Mouse (Mus musculus): ENCODE measurements around the gene Inpp5f.
"Not testable (repeated sequence)": the region's sequence is repeated elsewhere in the genome, so short reads cannot be mapped to it uniquely, and the experiment has no call there.

Gene Inpp5f

GRCm38 (mm10) chr7:128596274-128596673 is 14.9 kb upstream of the Inpp5f start:
- DNase-seq = no peak

- no peak for DNase-seq
Observed at GRCm38 (mm10) chr7:128599072-128599471, 12.1 kb upstream of the Inpp5f start.

GRCm38 (mm10) chr7:128601826-128602225 is 9.3 kb upstream of the Inpp5f start:
- peak; percentile 34 for DNase-seq

DNA sequence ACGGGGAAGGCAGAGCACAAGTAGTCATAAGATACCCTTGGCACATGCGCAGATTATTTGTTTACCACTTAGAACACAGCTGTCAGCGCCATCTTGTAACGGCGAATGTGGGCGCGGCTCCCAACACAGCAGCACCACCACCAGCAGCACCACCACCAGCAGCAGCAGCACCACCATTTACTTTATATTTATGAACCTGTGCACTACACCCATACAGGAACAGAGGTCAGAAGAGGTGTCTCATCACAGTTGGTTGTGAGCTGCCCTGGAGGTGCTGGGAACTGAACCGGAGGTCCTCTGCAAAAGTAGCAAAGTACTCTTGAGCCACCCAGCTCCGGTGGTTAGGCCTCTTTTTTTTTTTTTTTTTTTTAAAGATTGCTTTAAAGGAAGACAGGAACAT is 1.2 kb upstream of the Inpp5f start:
- not testable (repeated sequence) for DNase-seq

GRCm38 (mm10) chr7:128610490-128610889 is 638 bp upstream of the Inpp5f start:
- DNase-seq = no peak

GRCm38 (mm10) chr7:128611799-128612411 is 777 bp downstream of the Inpp5f start:
- DNase-seq = peak; percentile 53

DNA sequence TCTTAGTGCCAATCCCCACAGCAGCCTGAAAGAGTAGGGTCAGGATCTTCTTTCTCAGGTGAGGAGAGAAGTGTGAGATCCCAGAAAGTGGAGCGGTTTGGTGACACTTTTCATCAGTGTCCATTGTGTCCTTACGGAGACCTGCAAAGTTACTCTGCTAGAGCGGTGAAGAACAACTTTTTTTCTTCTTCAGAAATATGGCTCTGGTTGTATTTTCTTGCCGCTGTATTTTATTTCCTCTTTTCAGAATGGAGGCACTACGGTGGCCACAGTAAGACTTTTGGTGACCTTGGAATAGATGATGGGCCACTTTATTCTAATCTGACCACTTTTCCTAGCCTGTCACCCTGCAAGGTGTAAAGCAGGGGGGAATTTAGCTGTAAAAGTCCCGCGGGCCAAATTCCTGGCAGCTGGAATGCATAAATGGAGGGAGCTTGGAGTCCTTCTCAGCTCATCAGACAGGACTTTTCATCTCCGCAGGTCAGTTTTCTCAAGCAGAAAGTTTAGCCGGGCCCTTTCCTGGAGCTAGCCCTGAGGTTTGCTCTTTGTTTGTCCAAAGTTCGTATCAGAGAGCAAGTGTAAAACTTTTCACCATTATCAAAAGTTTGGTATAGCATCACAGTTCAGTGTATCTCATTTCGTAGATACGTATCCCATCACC is 1.5 kb downstream of the Inpp5f start:
- peak; percentile 50 for DNase-seq

DNA sequence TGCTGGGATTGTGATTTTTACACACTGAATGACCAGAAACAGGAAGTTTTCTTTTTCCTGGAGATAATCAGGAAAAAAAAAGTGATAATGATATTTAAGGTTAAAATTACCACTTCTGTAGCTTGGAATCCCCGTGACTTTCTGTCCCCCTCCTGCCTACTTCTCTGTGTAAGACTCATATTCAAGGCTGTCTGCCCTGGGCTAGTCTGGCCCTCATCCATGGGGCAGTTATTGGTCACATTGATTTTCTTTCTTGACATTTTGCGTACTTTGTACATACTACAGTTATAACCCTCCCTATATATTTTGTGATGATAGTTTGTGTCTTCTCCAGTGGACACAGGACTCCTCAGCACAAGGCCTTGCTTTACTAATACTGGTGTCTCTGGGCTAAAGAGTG is 2.5 kb downstream of the Inpp5f start:
- no peak for DNase-seq

GRCm38 (mm10) chr7:128617587-128617986 is 6.5 kb downstream of the Inpp5f start:
- DNase-seq = no peak

- DNase-seq = no peak
Observed at GRCm38 (mm10) chr7:128620178-128620577, 9.1 kb downstream of the Inpp5f start.

GRCm38 (mm10) chr7:128622266-128622961 is 11.3 kb downstream of the Inpp5f start:
- no peak for DNase-seq

GRCm38 (mm10) chr7:128622994-128623393 is 11.9 kb downstream of the Inpp5f start:
- DNase-seq = no peak

- DNase-seq = no peak
Observed at GRCm38 (mm10) chr7:128625382-128625781, 14.3 kb downstream of the Inpp5f start.

DNA sequence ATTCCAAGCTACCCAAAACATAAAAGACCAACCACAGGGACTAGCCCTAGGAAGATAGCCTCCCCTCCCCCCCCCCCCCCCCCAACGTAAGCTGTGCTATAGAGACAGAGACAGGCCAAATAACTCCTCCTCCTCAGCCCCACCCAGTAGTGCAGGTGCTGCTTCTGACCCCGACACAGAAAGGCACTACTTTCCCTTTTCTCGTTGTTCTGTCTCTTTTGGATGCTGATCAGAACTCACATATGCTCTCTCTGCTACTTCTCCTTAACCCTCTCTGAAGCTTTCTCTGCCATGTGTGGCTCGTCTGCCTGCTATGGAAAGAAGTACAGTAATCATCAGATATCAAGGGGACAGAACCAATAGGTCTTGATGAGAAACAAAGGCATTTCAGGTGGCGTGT is 15.5 kb downstream of the Inpp5f start:
- no peak for DNase-seq

DNA sequence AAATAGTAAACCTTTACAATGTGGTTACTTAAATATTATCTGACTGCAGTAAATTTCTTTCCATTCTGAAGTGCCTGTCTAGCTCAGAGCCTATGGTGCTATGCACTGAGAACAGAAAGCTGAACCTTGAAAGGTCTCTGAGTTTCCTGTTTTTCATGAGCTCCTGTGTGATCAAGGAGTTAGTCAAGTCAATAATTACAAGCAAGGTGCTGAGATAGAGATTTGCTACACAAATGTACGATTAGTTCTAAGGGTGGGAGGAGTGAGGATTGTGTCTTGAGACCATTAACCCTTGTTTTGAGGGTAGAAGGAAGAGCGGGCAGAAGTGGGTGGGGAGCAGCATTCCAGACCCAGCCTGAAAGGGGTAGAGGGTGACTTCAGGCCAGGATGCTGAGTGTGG is 16.1 kb downstream of the Inpp5f start:
- no peak for DNase-seq

DNA sequence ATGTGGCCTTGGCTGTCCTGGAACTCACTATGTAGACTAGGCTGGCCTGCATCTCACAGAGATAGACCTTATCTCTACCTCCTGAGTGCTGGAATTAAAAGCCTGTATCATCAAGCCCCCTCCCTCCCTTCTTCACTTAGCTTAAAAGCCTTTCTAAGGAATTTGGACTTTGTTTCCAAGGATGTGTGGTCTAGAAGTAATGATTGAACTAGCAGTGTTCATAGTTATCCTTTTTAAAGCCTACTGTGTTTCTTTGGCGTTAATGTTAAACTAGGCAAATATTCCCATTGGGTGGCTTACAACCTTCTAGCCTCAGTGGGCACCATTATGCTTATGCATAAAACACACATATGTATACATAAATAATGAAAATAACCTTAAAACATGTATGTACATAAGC is 16.6 kb downstream of the Inpp5f start:
- DNase-seq = no peak

- no peak for DNase-seq
Observed at GRCm38 (mm10) chr7:128633156-128633555, 22.0 kb downstream of the Inpp5f start.

DNA sequence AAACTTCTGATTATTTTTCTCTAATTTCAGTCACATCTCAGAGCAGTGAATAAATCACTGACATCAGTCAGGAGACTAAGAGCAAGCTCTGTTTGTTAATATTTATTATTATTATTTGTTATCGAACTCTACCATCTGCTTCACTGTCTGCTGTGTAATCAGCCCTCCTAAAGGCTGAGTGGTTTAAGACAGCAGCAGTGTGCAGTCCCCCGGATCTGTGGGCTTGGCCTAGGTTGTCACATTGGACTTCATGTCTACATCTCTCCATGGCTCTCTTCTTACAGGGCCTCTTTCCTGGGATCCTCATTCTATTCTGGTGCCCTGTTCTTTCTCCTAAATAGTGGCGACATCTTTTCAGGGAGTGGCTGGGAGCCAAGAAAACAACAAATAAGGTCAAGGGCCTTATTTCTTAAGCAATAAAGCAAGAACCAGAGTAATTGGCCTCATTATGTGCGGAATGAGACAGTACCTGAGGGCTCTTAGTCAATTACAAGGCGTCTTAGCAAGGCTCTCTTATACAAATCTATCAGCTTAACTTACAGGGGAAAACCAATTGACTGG is 28.9 kb downstream of the Inpp5f start:
- DNase-seq = no peak

DNA sequence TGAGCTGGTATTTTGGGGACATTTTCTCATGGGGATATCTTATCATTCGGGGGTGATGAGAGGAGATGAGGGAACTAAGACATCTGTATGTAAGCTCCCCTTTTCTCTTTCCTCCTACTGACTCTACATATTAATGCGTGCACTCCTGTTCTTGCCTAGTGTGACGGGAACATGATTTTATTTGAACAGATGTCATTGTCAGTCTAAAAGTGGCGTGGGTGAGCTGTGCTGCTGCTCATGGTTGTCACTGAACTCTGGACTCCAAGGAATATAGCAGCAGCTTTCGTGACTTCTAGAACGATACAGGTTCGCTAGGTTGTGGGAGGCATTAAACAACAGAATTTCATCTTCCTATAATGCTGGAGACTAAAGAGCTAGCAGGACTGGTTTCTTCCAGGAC is 30.4 kb downstream of the Inpp5f start:
- DNase-seq = no peak

- DNase-seq = no peak
Observed at GRCm38 (mm10) chr7:128642386-128642785, 31.3 kb downstream of the Inpp5f start.

DNA sequence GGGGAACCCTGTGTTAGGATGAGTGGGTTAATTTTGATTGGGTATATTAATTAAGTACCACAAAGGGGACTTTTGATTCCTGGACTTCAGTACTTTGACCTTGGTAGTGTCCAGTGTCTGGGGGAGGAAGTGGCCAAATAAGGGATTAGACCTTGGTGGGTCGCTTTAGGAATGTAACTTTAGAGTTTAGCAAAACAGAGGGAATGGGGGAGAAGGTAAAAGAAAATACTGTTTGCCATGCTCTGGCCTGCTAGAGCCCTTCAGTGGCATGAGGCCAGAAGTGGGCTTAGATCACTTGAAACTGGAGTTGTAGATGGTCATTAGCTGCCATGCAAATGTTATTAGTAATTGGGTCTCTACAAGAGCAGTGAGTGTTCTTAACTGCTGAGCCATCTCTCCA is 45.8 kb downstream of the Inpp5f start:
- DNase-seq = no peak

- DNase-seq = no peak
Observed at GRCm38 (mm10) chr7:128663906-128664305, 52.8 kb downstream of the Inpp5f start.

GRCm38 (mm10) chr7:128664861-128665377 is 53.8 kb downstream of the Inpp5f start:
- DNase-seq = no peak

GRCm38 (mm10) chr7:128667788-128668187 is 56.7 kb downstream of the Inpp5f start:
- DNase-seq = no peak

All from kidney, adult 18-20 months (tissue).